Mouse (Mus musculus): Measurements from ENCODE around the gene Bbof1. TPM values are rescaled to one million over a fixed set of nuclear protein-coding genes. Genes with fewer than 3 reads are reported as not detected.
A peak's percentile ranks its signal among the peaks of the same experiment; 100 is the strongest.

Bbof1 gene
- polyA plus RNA-seq (2014; fragmentation: Nextera tagmentation; extraction: Ambion mirVana), result 4.0 and 5.2 TPM in 2 replicates

GRCm38 (mm10) chr12:84408819-84409507, at the start of gene Bbof1, which contains the start of gene Entpd5:
Gene Bbof1, plus strand, starts transcription at chr12:84409071.
Gene Entpd5, minus strand, starts transcription at chr12:84409029.
- Histone ChIP-seq H3K9ac (replicated peaks; ENCODE audit: low read depth, low read length) (peak within 1 kb of the TSS; percentile 81), H3K27ac (ENCODE audit: low read depth, low read length) (peak within 1 kb of the TSS; percentile 84), H3K4me2 (ENCODE audit: low read depth, low read length) (peak within 1 kb of the TSS; percentile 61), H3K4me1 (ENCODE audit: control insufficient read depth, insufficient read depth, low read length) (peaks cover 5% of the 10 kb centered on the region; the same call in 1 of the 2 replicates), H3K4me3 (ENCODE audit: low read depth, low read length) (peak within 1 kb of the TSS; percentile 76), H3K36me3 (ENCODE audit: control insufficient read depth, insufficient read depth, low read length) (no peaks in the 10 kb centered on the region), H3K27me3 (ENCODE audit: control insufficient read depth, insufficient read depth, low read length) (no peaks in the 10 kb centered on the region), H3K9me3 (ENCODE audit: control insufficient read depth, low read length) (no peaks in the 10 kb centered on the region)
- WGBS, result under 1% methylated on average over 56 of the region's 63 CpGs
- ATAC-seq (ENCODE audit: low read depth), result peak; percentile 94

GRCm38 (mm10) chr12:84361555-84362489, 47.0 kb upstream of the Bbof1 start, which contains the start of the genes Coq6 and Fam161b:
Gene Coq6, plus strand, starts transcription at chr12:84361657.
Gene Fam161b, minus strand, starts transcription at chr12:84361833.
- WGBS, result under 1% methylated on average over 51 of the region's 51 CpGs
- peak within 1 kb of the TSS; percentile 96 for H3K4me3 ChIP-seq (ENCODE audit: low read depth, low read length)
- H3K4me2 ChIP-seq (ENCODE audit: low read depth, low read length), result peak within 1 kb of the TSS; percentile 90

GRCm38 (mm10) chr12:84362872-84363271, 46.0 kb upstream of the Bbof1 start:
- peaks cover 12% of the 10 kb centered on the region; the same call in 1 of the 2 replicates for H3K4me1 ChIP-seq (ENCODE audit: control insufficient read depth, insufficient read depth, low read length)
- H3K9me3 ChIP-seq (ENCODE audit: control insufficient read depth, low read length), result no peaks in the 10 kb centered on the region
- 77% methylated on average over 2 of the region's 2 CpGs for WGBS
- H3K4me3 ChIP-seq (ENCODE audit: low read depth, low read length), result peak overlapping the region; percentile 96
- ATAC-seq (ENCODE audit: low read depth), result no peak
- no peaks in the 10 kb centered on the region; the same call in 1 of the 2 replicates for H3K27me3 ChIP-seq (ENCODE audit: control insufficient read depth, insufficient read depth, low read length)
- H3K9ac ChIP-seq (replicated peaks; ENCODE audit: low read depth, low read length), result no peak overlapping the region
- H3K27ac ChIP-seq (ENCODE audit: low read depth, low read length), result no peak overlapping the region
- H3K4me2 ChIP-seq (ENCODE audit: low read depth, low read length), result peak overlapping the region; percentile 90
- H3K36me3 ChIP-seq (ENCODE audit: control insufficient read depth, insufficient read depth, low read length), result peaks cover 2% of the 10 kb centered on the region

More at GRCm38 (mm10) chr12:84361555-84362489, 47.0 kb upstream of the Bbof1 start, which contains the start of the genes Coq6 and Fam161b:
- Histone ChIP-seq H3K27ac (ENCODE audit: low read depth, low read length) (peak within 1 kb of the TSS; percentile 69; the same call in 1 of the 2 replicates), H3K9ac (replicated peaks; ENCODE audit: low read depth, low read length) (peak within 1 kb of the TSS; percentile 80), H3K36me3 (ENCODE audit: control insufficient read depth, insufficient read depth, low read length) (peaks cover 8% of the 10 kb centered on the region), H3K4me1 (ENCODE audit: control insufficient read depth, insufficient read depth, low read length) (peaks cover 12% of the 10 kb centered on the region; the same call in 1 of the 2 replicates), H3K9me3 (ENCODE audit: control insufficient read depth, low read length) (no peaks in the 10 kb centered on the region), H3K27me3 (ENCODE audit: control insufficient read depth, insufficient read depth, low read length) (no peaks in the 10 kb centered on the region; the same call in 1 of the 2 replicates)
- peak; percentile 99 for ATAC-seq (ENCODE audit: low read depth)

GRCm38 (mm10) chr12:84364291-84364690, 44.6 kb upstream of the Bbof1 start:
- no peak for ATAC-seq (ENCODE audit: low read depth)
- Histone ChIP-seq H3K27me3 (ENCODE audit: control insufficient read depth, insufficient read depth, low read length) (no peaks in the 10 kb centered on the region; the same call in 1 of the 2 replicates), H3K9me3 (ENCODE audit: control insufficient read depth, low read length) (no peaks in the 10 kb centered on the region), H3K4me1 (ENCODE audit: control insufficient read depth, insufficient read depth, low read length) (peaks cover 12% of the 10 kb centered on the region; the same call in 1 of the 2 replicates), H3K9ac (replicated peaks; ENCODE audit: low read depth, low read length) (no peak overlapping the region), H3K4me3 (ENCODE audit: low read depth, low read length) (no peak overlapping the region), H3K36me3 (ENCODE audit: control insufficient read depth, insufficient read depth, low read length) (peaks cover 16% of the 10 kb centered on the region), H3K4me2 (ENCODE audit: low read depth, low read length) (no peak overlapping the region), H3K27ac (ENCODE audit: low read depth, low read length) (no peak overlapping the region)
- 77% methylated on average over 9 of the region's 9 CpGs for WGBS

GRCm38 (mm10) chr12:84365137-84365536, 43.7 kb upstream of the Bbof1 start:
- ATAC-seq (ENCODE audit: low read depth), result no peak
- no peak overlapping the region for H3K4me2 ChIP-seq (ENCODE audit: low read depth, low read length)
- no peaks in the 10 kb centered on the region; the same call in 1 of the 2 replicates for H3K27me3 ChIP-seq (ENCODE audit: control insufficient read depth, insufficient read depth, low read length)
- H3K9ac ChIP-seq (replicated peaks; ENCODE audit: low read depth, low read length), result no peak overlapping the region
- no peaks in the 10 kb centered on the region for H3K9me3 ChIP-seq (ENCODE audit: control insufficient read depth, low read length)
- peaks cover 12% of the 10 kb centered on the region; the same call in 1 of the 2 replicates for H3K4me1 ChIP-seq (ENCODE audit: control insufficient read depth, insufficient read depth, low read length)
- no peak overlapping the region for H3K4me3 ChIP-seq (ENCODE audit: low read depth, low read length)
- WGBS, result 95% methylated on average over 6 of the region's 6 CpGs
- peaks cover 19% of the 10 kb centered on the region for H3K36me3 ChIP-seq (ENCODE audit: control insufficient read depth, insufficient read depth, low read length)
- no peak overlapping the region for H3K27ac ChIP-seq (ENCODE audit: low read depth, low read length)

- Histone ChIP-seq H3K36me3 (ENCODE audit: control insufficient read depth, insufficient read depth, low read length) (peaks cover 37% of the 10 kb centered on the region), H3K4me1 (ENCODE audit: control insufficient read depth, insufficient read depth, low read length) (peaks cover 9% of the 10 kb centered on the region; the same call in 1 of the 2 replicates), H3K27me3 (ENCODE audit: control insufficient read depth, insufficient read depth, low read length) (no peaks in the 10 kb centered on the region; the same call in 1 of the 2 replicates), H3K4me3 (ENCODE audit: low read depth, low read length) (no peak overlapping the region), H3K27ac (ENCODE audit: low read depth, low read length) (no peak overlapping the region), H3K9ac (replicated peaks; ENCODE audit: low read depth, low read length) (no peak overlapping the region), H3K9me3 (ENCODE audit: control insufficient read depth, low read length) (no peaks in the 10 kb centered on the region), H3K4me2 (ENCODE audit: low read depth, low read length) (no peak overlapping the region)
- ATAC-seq (ENCODE audit: low read depth), result no peak
- WGBS, result 71% methylated on average over 9 of the region's 9 CpGs
Measured at GRCm38 (mm10) chr12:84366971-84367370, 41.9 kb upstream of the Bbof1 start.

- Histone ChIP-seq H3K36me3 (ENCODE audit: control insufficient read depth, insufficient read depth, low read length) (peaks cover 44% of the 10 kb centered on the region), H3K9me3 (ENCODE audit: control insufficient read depth, low read length) (no peaks in the 10 kb centered on the region), H3K27ac (ENCODE audit: low read depth, low read length) (no peak overlapping the region), H3K4me3 (ENCODE audit: low read depth, low read length) (no peak overlapping the region), H3K9ac (replicated peaks; ENCODE audit: low read depth, low read length) (no peak overlapping the region), H3K4me2 (ENCODE audit: low read depth, low read length) (no peak overlapping the region), H3K4me1 (ENCODE audit: control insufficient read depth, insufficient read depth, low read length) (peaks cover 11% of the 10 kb centered on the region; the same call in 1 of the 2 replicates), H3K27me3 (ENCODE audit: control insufficient read depth, insufficient read depth, low read length) (no peaks in the 10 kb centered on the region)
- no peak for ATAC-seq (ENCODE audit: low read depth)
- 95% methylated on average over 5 of the region's 5 CpGs for WGBS
Measured at GRCm38 (mm10) chr12:84371647-84372046, 37.2 kb upstream of the Bbof1 start.

GRCm38 (mm10) chr12:84373831-84374481, 34.9 kb upstream of the Bbof1 start:
- Histone ChIP-seq H3K27me3 (ENCODE audit: control insufficient read depth, insufficient read depth, low read length) (no peaks in the 10 kb centered on the region), H3K9me3 (ENCODE audit: control insufficient read depth, low read length) (no peaks in the 10 kb centered on the region), H3K27ac (ENCODE audit: low read depth, low read length) (peak overlapping the region; percentile 13; the same call in 1 of the 2 replicates), H3K36me3 (ENCODE audit: control insufficient read depth, insufficient read depth, low read length) (peaks cover 32% of the 10 kb centered on the region), H3K4me2 (ENCODE audit: low read depth, low read length) (no peak overlapping the region), H3K4me3 (ENCODE audit: low read depth, low read length) (no peak overlapping the region), H3K4me1 (ENCODE audit: control insufficient read depth, insufficient read depth, low read length) (peaks cover 11% of the 10 kb centered on the region; the same call in 1 of the 2 replicates), H3K9ac (replicated peaks; ENCODE audit: low read depth, low read length) (no peak overlapping the region)
- ATAC-seq (ENCODE audit: low read depth), result peak; percentile 69; the same call in 1 of the 2 replicates
- 32% methylated on average over 6 of the region's 6 CpGs for WGBS
